Mouse (Mus musculus): ENCODE results near the gene Rnpepl1. TPM values are rescaled to one million over a fixed set of nuclear protein-coding genes. Genes with fewer than 3 reads are reported as not detected.

Gene Rnpepl1
- polyA plus RNA-seq, 1 experiment from 2014 or later = 19.6 TPM

- ATAC-seq (ENCODE audit: insufficient number of reproducible peaks, low FRiP score, low TSS enrichment, low read depth) (no peak), DNase-seq (ENCODE audit: low spot score) (no peak)
- Histone ChIP-seq H3K27ac (replicated peaks; ENCODE audit: low read depth, low read length) (no peak overlapping the region), H3K9me3 (ENCODE audit: control insufficient read depth, low read length) (no peaks in the 10 kb centered on the region), H3K4me1 (ENCODE audit: control insufficient read depth, insufficient read depth, low read length) (peaks cover 10% of the 10 kb centered on the region), H3K27me3 (ENCODE audit: control insufficient read depth, insufficient read depth, low read length) (no peaks in the 10 kb centered on the region), H3K9ac (ENCODE audit: low read length) (no peak overlapping the region), H3K4me3 (ENCODE audit: low read depth, low read length) (no peak overlapping the region), H3K4me2 (ENCODE audit: low read depth, severe bottlenecking) (no peak overlapping the region), H3K36me3 (ENCODE audit: control insufficient read depth, insufficient read depth, low read length) (peaks cover 8% of the 10 kb centered on the region; the same call in 1 of the 2 replicates)
- WGBS = 90% methylated on average over 3 of the region's 3 CpGs
Observed at GRCm38 (mm10) chr1:92936467-92936866, 25.9 kb downstream of the Rnpepl1 start.

DNA sequence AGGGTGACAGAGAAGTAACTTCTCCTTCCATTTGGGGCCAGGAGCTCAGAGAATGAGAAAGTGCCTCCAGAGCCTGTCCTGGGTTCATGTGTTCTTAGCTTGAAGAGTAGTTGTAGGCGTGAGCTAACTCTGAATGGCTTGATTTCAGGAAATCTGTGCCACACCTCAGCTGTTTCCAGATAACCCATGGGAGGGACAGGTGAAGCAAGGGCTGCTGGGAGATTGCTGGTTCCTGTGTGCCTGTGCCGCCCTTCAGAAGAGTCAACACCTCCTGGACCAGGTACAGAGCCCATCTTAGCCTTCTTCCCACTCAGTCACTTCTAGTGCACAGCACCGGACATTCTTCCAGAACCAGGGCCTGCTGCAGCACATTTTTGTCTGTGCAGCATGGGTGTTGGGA is 27.2 kb downstream of the Rnpepl1 start:
- no peak overlapping the region for H3K9ac ChIP-seq (ENCODE audit: low read length)
- no peak overlapping the region for H3K4me3 ChIP-seq (ENCODE audit: low read depth, low read length)
- no peaks in the 10 kb centered on the region for H3K27me3 ChIP-seq (ENCODE audit: control insufficient read depth, insufficient read depth, low read length)
- H3K4me1 ChIP-seq (ENCODE audit: control insufficient read depth, insufficient read depth, low read length) = peaks cover 10% of the 10 kb centered on the region
- peaks cover 8% of the 10 kb centered on the region; the same call in 1 of the 2 replicates for H3K36me3 ChIP-seq (ENCODE audit: control insufficient read depth, insufficient read depth, low read length)
- H3K4me2 ChIP-seq (ENCODE audit: low read depth, severe bottlenecking) = no peak overlapping the region
- ATAC-seq (ENCODE audit: insufficient number of reproducible peaks, low FRiP score, low TSS enrichment, low read depth) (no peak), DNase-seq (ENCODE audit: low spot score) (no peak)
- H3K9me3 ChIP-seq (ENCODE audit: control insufficient read depth, low read length) = no peaks in the 10 kb centered on the region
- H3K27ac ChIP-seq (replicated peaks; ENCODE audit: low read depth, low read length) = no peak overlapping the region
- WGBS = 87% methylated on average over 3 of the region's 3 CpGs

- DNase-seq (ENCODE audit: low spot score) (no peak), ATAC-seq (ENCODE audit: insufficient number of reproducible peaks, low FRiP score, low TSS enrichment, low read depth) (no peak)
- Histone ChIP-seq H3K36me3 (ENCODE audit: control insufficient read depth, insufficient read depth, low read length) (peaks cover 8% of the 10 kb centered on the region; the same call in 1 of the 2 replicates), H3K4me1 (ENCODE audit: control insufficient read depth, insufficient read depth, low read length) (peaks cover 7% of the 10 kb centered on the region; the same call in 1 of the 2 replicates), H3K4me2 (ENCODE audit: low read depth, severe bottlenecking) (no peak overlapping the region), H3K9ac (ENCODE audit: low read length) (no peak overlapping the region), H3K27me3 (ENCODE audit: control insufficient read depth, insufficient read depth, low read length) (no peaks in the 10 kb centered on the region), H3K27ac (replicated peaks; ENCODE audit: low read depth, low read length) (no peak overlapping the region), H3K4me3 (ENCODE audit: low read depth, low read length) (no peak overlapping the region), H3K9me3 (ENCODE audit: control insufficient read depth, low read length) (no peaks in the 10 kb centered on the region)
- 95% methylated on average over 4 of the region's 4 CpGs for WGBS
Observed at GRCm38 (mm10) chr1:92939746-92940145, 29.2 kb downstream of the Rnpepl1 start.

DNA sequence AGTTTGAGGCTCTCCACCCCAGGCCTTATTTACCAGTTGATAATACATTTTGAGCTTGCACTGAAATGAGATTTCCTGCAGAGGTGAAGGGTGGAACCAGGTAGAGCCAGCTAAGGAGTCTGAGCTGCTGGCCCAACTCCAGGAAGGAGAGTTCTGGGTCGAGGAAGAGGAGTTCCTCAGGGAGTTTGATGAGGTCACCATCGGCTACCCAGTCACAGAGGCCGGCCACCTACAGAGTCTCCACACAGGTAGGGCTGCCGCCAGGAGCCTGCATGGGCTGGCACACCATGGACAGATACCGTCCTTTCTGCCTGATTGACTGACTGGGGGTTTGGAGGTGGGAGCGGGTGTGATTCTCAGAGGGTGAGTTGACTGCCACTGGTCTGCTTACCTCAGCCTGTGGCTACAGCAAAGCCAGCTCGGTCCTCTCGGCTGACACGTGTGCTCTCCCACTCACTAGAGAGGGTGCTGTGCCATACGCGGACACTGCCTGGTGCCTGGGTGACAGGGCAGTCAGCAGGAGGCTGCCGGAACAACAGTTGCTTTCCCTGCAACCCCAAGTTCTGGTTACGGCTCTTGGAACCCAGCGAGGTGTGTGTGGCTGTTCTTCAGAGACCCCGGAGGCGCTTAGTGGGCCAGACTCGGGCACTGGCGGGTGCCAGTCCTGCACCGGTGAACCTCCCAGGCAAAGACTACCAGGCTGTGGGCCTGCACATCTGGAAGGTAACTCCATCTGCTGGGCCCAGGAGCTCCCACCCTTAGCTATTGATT is 32.8 kb downstream of the Rnpepl1 start:
- Histone ChIP-seq H3K4me2 (ENCODE audit: low read depth, severe bottlenecking) (no peak overlapping the region), H3K4me3 (ENCODE audit: low read depth, low read length) (no peak overlapping the region), H3K27ac (replicated peaks; ENCODE audit: low read depth, low read length) (no peak overlapping the region), H3K4me1 (ENCODE audit: control insufficient read depth, insufficient read depth, low read length) (no peaks in the 10 kb centered on the region), H3K36me3 (ENCODE audit: control insufficient read depth, insufficient read depth, low read length) (peaks cover 12% of the 10 kb centered on the region; the same call in 1 of the 2 replicates), H3K27me3 (ENCODE audit: control insufficient read depth, insufficient read depth, low read length) (no peaks in the 10 kb centered on the region), H3K9me3 (ENCODE audit: control insufficient read depth, low read length) (no peaks in the 10 kb centered on the region), H3K9ac (ENCODE audit: low read length) (no peak overlapping the region)
- WGBS = 93% methylated on average over 19 of the region's 19 CpGs
- DNase-seq (ENCODE audit: low spot score) = no peak
- no peak for ATAC-seq (ENCODE audit: insufficient number of reproducible peaks, low FRiP score, low TSS enrichment, low read depth)

DNA sequence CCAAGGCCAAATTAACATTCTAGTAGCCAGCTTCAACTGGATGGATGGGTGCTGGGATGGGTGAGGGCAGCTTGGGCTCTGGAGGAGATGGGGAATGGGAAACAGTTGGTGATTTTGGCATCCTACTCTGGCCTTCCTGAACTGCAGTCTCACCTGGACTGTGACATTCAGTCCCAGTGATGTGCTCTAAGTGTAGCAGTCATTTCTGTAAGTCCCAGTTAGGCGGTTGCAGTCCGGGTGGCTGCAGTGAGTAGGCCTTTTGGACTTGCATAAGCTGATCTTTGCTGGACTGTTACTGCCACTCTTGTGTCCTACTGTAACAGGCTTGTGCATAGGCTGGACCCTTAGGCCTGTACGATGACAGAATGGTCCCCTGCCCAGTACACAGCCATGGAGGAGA is 37.4 kb downstream of the Rnpepl1 start:
- Histone ChIP-seq H3K36me3 (ENCODE audit: control insufficient read depth, insufficient read depth, low read length) (peaks cover 4% of the 10 kb centered on the region; the same call in 1 of the 2 replicates), H3K27ac (replicated peaks; ENCODE audit: low read depth, low read length) (no peak overlapping the region), H3K9ac (ENCODE audit: low read length) (no peak overlapping the region), H3K27me3 (ENCODE audit: control insufficient read depth, insufficient read depth, low read length) (no peaks in the 10 kb centered on the region), H3K4me2 (ENCODE audit: low read depth, severe bottlenecking) (no peak overlapping the region), H3K4me3 (ENCODE audit: low read depth, low read length) (no peak overlapping the region), H3K9me3 (ENCODE audit: control insufficient read depth, low read length) (no peaks in the 10 kb centered on the region), H3K4me1 (ENCODE audit: control insufficient read depth, insufficient read depth, low read length) (no peaks in the 10 kb centered on the region)
- DNase-seq (ENCODE audit: low spot score) (no peak), ATAC-seq (ENCODE audit: insufficient number of reproducible peaks, low FRiP score, low TSS enrichment, low read depth) (no peak)
- WGBS = 96% methylated on average over 3 of the region's 3 CpGs

- 58% methylated on average over 6 of the region's 6 CpGs for whole genome bisulfite sequencing
Observed at GRCm38 (mm10) chr1:92949426-92949825, 38.8 kb downstream of the Rnpepl1 start.

GRCm38 (mm10) chr1:92950607-92951006 is 40.0 kb downstream of the Rnpepl1 start, which contains the start of gene Gpr35:
Gene Gpr35 (plus strand): TSS chr1:92950865.
- no peaks in the 10 kb centered on the region for H3K9me3 ChIP-seq (ENCODE audit: control insufficient read depth, low read length)
- H3K4me1 ChIP-seq (ENCODE audit: control insufficient read depth, insufficient read depth, low read length) = no peaks in the 10 kb centered on the region
- ATAC-seq (ENCODE audit: insufficient number of reproducible peaks, low FRiP score, low TSS enrichment, low read depth) (no peak), DNase-seq (ENCODE audit: low spot score) (no peak)
- 0 out of 2 replicates have a peak, but pooled peaks cover 2% of the 10 kb centered on the region for H3K36me3 ChIP-seq (ENCODE audit: control insufficient read depth, insufficient read depth, low read length)
- H3K4me2 ChIP-seq (ENCODE audit: low read depth, severe bottlenecking) = no peak within 1 kb of the TSS
- 0 out of 2 replicates have a peak within 1 kb of the TSS, but pooled peaks have one; percentile 19 for H3K9ac ChIP-seq (ENCODE audit: low read length)
- H3K4me3 ChIP-seq (ENCODE audit: low read depth, low read length) = no peak within 1 kb of the TSS
- no peaks in the 10 kb centered on the region for H3K27me3 ChIP-seq (ENCODE audit: control insufficient read depth, insufficient read depth, low read length)
- WGBS = 77% methylated on average over 5 of the region's 5 CpGs
- H3K27ac ChIP-seq (replicated peaks; ENCODE audit: low read depth, low read length) = no peak within 1 kb of the TSS

More at GRCm38 (mm10) chr1:92949426-92949825, 38.8 kb downstream of the Rnpepl1 start:
- Histone ChIP-seq H3K9me3 (ENCODE audit: control insufficient read depth, low read length) (no peaks in the 10 kb centered on the region), H3K27me3 (ENCODE audit: control insufficient read depth, insufficient read depth, low read length) (no peaks in the 10 kb centered on the region), H3K4me1 (ENCODE audit: control insufficient read depth, insufficient read depth, low read length) (no peaks in the 10 kb centered on the region), H3K4me2 (ENCODE audit: low read depth, severe bottlenecking) (no peak overlapping the region), H3K36me3 (ENCODE audit: control insufficient read depth, insufficient read depth, low read length) (0 out of 2 replicates have a peak, but pooled peaks cover 4% of the 10 kb centered on the region), H3K9ac (ENCODE audit: low read length) (no peak overlapping the region), H3K27ac (replicated peaks; ENCODE audit: low read depth, low read length) (no peak overlapping the region), H3K4me3 (ENCODE audit: low read depth, low read length) (no peak overlapping the region)
- peak; percentile 38 for DNase-seq (ENCODE audit: low spot score)
- ATAC-seq (ENCODE audit: insufficient number of reproducible peaks, low FRiP score, low TSS enrichment, low read depth) = no peak

- Histone ChIP-seq H3K4me1 (ENCODE audit: control insufficient read depth, insufficient read depth, low read length) (no peaks in the 10 kb centered on the region), H3K27me3 (ENCODE audit: control insufficient read depth, insufficient read depth, low read length) (no peaks in the 10 kb centered on the region), H3K9ac (ENCODE audit: low read length) (no peak overlapping the region), H3K4me3 (ENCODE audit: low read depth, low read length) (no peak overlapping the region), H3K36me3 (ENCODE audit: control insufficient read depth, insufficient read depth, low read length) (no peaks in the 10 kb centered on the region), H3K4me2 (ENCODE audit: low read depth, severe bottlenecking) (no peak overlapping the region), H3K9me3 (ENCODE audit: control insufficient read depth, low read length) (no peaks in the 10 kb centered on the region), H3K27ac (replicated peaks; ENCODE audit: low read depth, low read length) (no peak overlapping the region)
- DNase-seq (ENCODE audit: low spot score) (no peak), ATAC-seq (ENCODE audit: insufficient number of reproducible peaks, low FRiP score, low TSS enrichment, low read depth) (no peak)
- WGBS = 73% methylated on average over 2 of the region's 2 CpGs
Observed at GRCm38 (mm10) chr1:92953641-92954040, 43.1 kb downstream of the Rnpepl1 start.

Measured in limb, embryonic 11.5 days (tissue).